Comparison of ENCODE assay signal across 8 mouse cellular contexts in genomic region chr16:27388761-27389451, GRCm38 (mm10). TPM values are rescaled to one million over a fixed set of nuclear protein-coding genes. Genes with fewer than 3 reads are reported as not detected.
DNase-seq lines count a peak whose midpoint lies in the region; ATAC-seq lines count a peak whose summit lies in the region.

Gene Ccdc50, plus strand, starts transcription at chr16:27388869.

- peak; percentile 94 for ATAC-seq in embryonic facial prominence, embryonic 14.5 days (ENCODE audit: low read depth)
- ATAC-seq in monocyte, adult 5-6 weeks (replicated peaks; ENCODE audit: insufficient number of reproducible peaks, low FRiP score, low TSS enrichment, poor library complexity, severe bottlenecking), result peak; percentile 33

- peaks cover 25% of the 10 kb centered on the region for H3K4me1 ChIP-seq in embryonic facial prominence, embryonic 14.5 days (ENCODE audit: control insufficient read depth, insufficient read depth, low read length)

- H3K4me2 ChIP-seq in embryonic facial prominence, embryonic 14.5 days (ENCODE audit: low read depth, low read length), result peak within 1 kb of the TSS; percentile 78

- DNase-seq in 3T3-L1 (ENCODE audit: low read depth, low spot score), result peak; percentile 67
- peak; percentile 88 to 90 for DNase-seq in adrenal gland, postnatal 36 days
- DNase-seq in embryonic facial prominence, embryonic 14.5 days (ENCODE audit: low spot score), result peak; percentile 85
- peak; percentile 77 for DNase-seq in heart, adult 8-10 months (ENCODE audit: low spot score)
- peak; percentile 73 to 81 for DNase-seq in kidney, adult 8-10 months
- DNase-seq in liver, result peak; percentile 81
- DNase-seq in spleen, postnatal 36 days (ENCODE audit: low spot score in 2 of 2), result peak; percentile 60 to 63

- H3K4me3 ChIP-seq in embryonic facial prominence, embryonic 14.5 days (ENCODE audit: low read depth, low read length), result peak within 1 kb of the TSS; percentile 93

- H3K9me3 ChIP-seq in embryonic facial prominence, embryonic 14.5 days (ENCODE audit: control insufficient read depth, low read length), result no peaks in the 10 kb centered on the region

- WGBS in embryonic facial prominence, embryonic 14.5 days, result 1% methylated on average over 15 of the region's 69 CpGs

- peak within 1 kb of the TSS; percentile 98 for H3K27ac ChIP-seq in embryonic facial prominence, embryonic 14.5 days (replicated peaks; ENCODE audit: low read depth, low read length)

- H3K36me3 ChIP-seq in embryonic facial prominence, embryonic 14.5 days (ENCODE audit: control insufficient read depth, insufficient read depth, low read length), result no peaks in the 10 kb centered on the region

- H3K27me3 ChIP-seq in embryonic facial prominence, embryonic 14.5 days (replicated peaks; ENCODE audit: control insufficient read depth, insufficient read depth, low read length), result no peaks in the 10 kb centered on the region

- peak within 1 kb of the TSS; percentile 98 for H3K9ac ChIP-seq in embryonic facial prominence, embryonic 14.5 days (ENCODE audit: low read depth, low read length)

RNA-seq across cellular contexts. Expression of gene Ccdc50, which starts in this region (rescaled TPM):
- total RNA-seq in adrenal gland, postnatal 36 days (2021), result 100 to 1,000 TPM; 100 to 103 TPM
- polyA plus RNA-seq in embryonic facial prominence, embryonic 14.5 days (2014; fragmentation: Nextera tagmentation; extraction: Ambion mirVana), result 49.8 and 55.2 TPM in 2 replicates
- 10 to 100 TPM; 31.0 to 35.2 (median 34.0) TPM for total RNA-seq in heart, adult 8-10 months (2022)
- total RNA-seq in monocyte, adult 5-6 weeks (2017), result 219 to 276 TPM (median 271 TPM) in 3 replicates

Comparison
In these comparisons a context has a peak if more than half of its experiments do, and no peak if none do; other contexts are left out.
1. Peak in every context shown above with its lines: DNase-seq, ATAC-seq, H3K4me3 ChIP-seq and H3K27ac ChIP-seq.